ENCODE assay signal across 9 mouse cellular contexts in genomic region chr10:30825049-30825448, GRCm38 (mm10). TPM values are rescaled to one million over a fixed set of nuclear protein-coding genes. Genes with fewer than 3 reads are reported as not detected.
DNase-seq lines count a peak whose midpoint lies in the region; ATAC-seq and TF ChIP-seq lines count a peak whose summit lies in the region.
"Had no signal": no experiment of that assay in that cellular context is flagged by ENCODE, and none has a peak within 500 bp of the region (broad histone marks: within the 10 kb centered on the region; RNA-seq: fewer than 3 reads in every experiment).

No protein-coding gene starts in this region.

- 0 out of 2 replicates have a peak, but pooled peaks have one; percentile 26 for ATAC-seq in cerebellum, adult (ENCODE audit: insufficient number of reproducible peaks, low FRiP score, low TSS enrichment)

- DNase-seq in cerebellum, adult 11-12 months, result no peak
- DNase-seq in left cerebral cortex, adult 2 months (ENCODE audit: extremely low spot score in 1 of 2, low spot score in 2 of 2), result peak in 1 of 2 experiments; percentile 26
- no peak for DNase-seq in left cerebral cortex, postnatal 4 days
- DNase-seq in cerebellum, postnatal 10 days, result peak; percentile 60 to 82
- DNase-seq in lung, postnatal 14 days, result peak; percentile 18
- no peak for DNase-seq in spleen, adult 18-20 months
- DNase-seq in gastrocnemius, postnatal 36 days, result no peak

- intact Hi-C loops in left cerebral cortex, adult 2 months (cut with DNase I), result loop anchor here (1.0 to 5.0 kb wide), 2 partner anchors 474 to 622 kb away; partner anchors contain the start of gene Tpd52l1
- intact Hi-C loops in left cerebral cortex, postnatal 4 days (cut with DNase I), result loop anchor here (10.0 kb wide), 2 partner anchors 470 to 620 kb away; partner anchors contain the start of gene Tpd52l1
- intact Hi-C loops in gastrocnemius, postnatal 36 days (cut with DNase I), result loop anchor here (1.0 kb wide), 1 partner anchor 475 kb away; no protein-coding TSS in a partner anchor

- H3K4me3 ChIP-seq in left cerebral cortex, adult 2 months, result no peak overlapping the region
- H3K4me3 ChIP-seq: limb, embryonic 13.5 days had no signal

- H3K27ac ChIP-seq in left cerebral cortex, adult 2 months, result no peak overlapping the region
- H3K27ac ChIP-seq: limb, embryonic 13.5 days had no signal

- TF ChIP-seq CTCF in left cerebral cortex, adult 2 months (IDR thresholded peaks at IDR 0.05), result peak; percentile 80

RNA-seq across cellular contexts. Expression of gene Hey2, which starts 17.6 kb away (rescaled TPM):
- total RNA-seq in left cerebral cortex, adult 2 months (2021), result 1 to 10 TPM; 6.2 to 6.9 TPM
- total RNA-seq in left cerebral cortex, postnatal 4 days (2021), result 1 to 10 TPM; 4.4 to 4.8 TPM
- under 1 TPM; 0.37 to 0.43 TPM for total RNA-seq in gastrocnemius, postnatal 36 days (2021)

RNA-seq across cellular contexts. Expression of gene Ncoa7, which starts 21.9 kb away (rescaled TPM):
- 100 to 1,000 TPM in 1 of 2 experiments, 10 to 100 TPM in 1; 97.2 to 104 TPM for total RNA-seq in left cerebral cortex, adult 2 months (2021)
- 10 to 100 TPM; 63.6 to 66.2 TPM for total RNA-seq in left cerebral cortex, postnatal 4 days (2021)
- 1 to 10 TPM; 2.1 to 2.5 TPM for total RNA-seq in gastrocnemius, postnatal 36 days (2021)

Comparison
In these comparisons a context has a peak if more than half of its experiments do, and no peak if none do; other contexts are left out.
1. DNase-seq: peak in cerebellum, postnatal 10 days (2 of 2) and lung, postnatal 14 days (single experiment); none in cerebellum, adult 11-12 months (single experiment), left cerebral cortex, postnatal 4 days (single experiment), spleen, adult 18-20 months (0 of 2) and gastrocnemius, postnatal 36 days (0 of 2).
2. RNA of gene Ncoa7, which starts 21.9 kb away (total RNA-seq): 97.2 to 104 TPM in left cerebral cortex, adult 2 months and 63.6 to 66.2 TPM in left cerebral cortex, postnatal 4 days; 2.1 to 2.5 TPM in gastrocnemius, postnatal 36 days; every median in the first group is over 10 times any median in the second.